In genomic region chr8:95141469-95142074, GRCm38 (mm10) we compare ENCODE assay signal across 8 mouse cellular contexts.
A peak's percentile ranks its signal among the peaks of the same experiment; 100 is the strongest.
DNase-seq lines count a peak whose midpoint lies in the region; ATAC-seq and TF ChIP-seq lines count a peak whose summit lies in the region.

No protein-coding gene starts in this region.

- intact Hi-C loops in left cerebral cortex, postnatal 36 days (cut with DNase I) = no loop called here

- ATAC-seq in embryonic facial prominence, embryonic 12.5 days (ENCODE audit: insufficient number of reproducible peaks, insufficient read depth, low FRiP score, low TSS enrichment) = no peak
- ATAC-seq in hindbrain, embryonic 16.5 days = no peak
- peak; percentile 16 for ATAC-seq in lung, postnatal 0 days
- ATAC-seq in stomach, embryonic 14.5 days (ENCODE audit: insufficient number of reproducible peaks, insufficient read depth, low FRiP score, low read depth) = peak; percentile 9

- H3K9ac ChIP-seq in embryonic facial prominence, embryonic 12.5 days = peak overlapping the region; percentile 72
- peak overlapping the region; percentile 95 for H3K9ac ChIP-seq in hindbrain, embryonic 16.5 days (ENCODE audit: low read depth, low read length)
- peak overlapping the region; percentile 76 for H3K9ac ChIP-seq in lung, postnatal 0 days (replicated peaks; ENCODE audit: low read depth)
- peak overlapping the region; percentile 72 for H3K9ac ChIP-seq in stomach, embryonic 14.5 days (replicated peaks; ENCODE audit: low read depth, low read length)

- H3K4me3 ChIP-seq in embryonic facial prominence, embryonic 12.5 days = peak overlapping the region; percentile 67
- H3K4me3 ChIP-seq in hindbrain, embryonic 16.5 days (ENCODE audit: low read length) = peak overlapping the region; percentile 79
- peak overlapping the region; percentile 63 for H3K4me3 ChIP-seq in lung, postnatal 0 days (ENCODE audit: low read depth, low read length)
- peak overlapping the region; percentile 64 for H3K4me3 ChIP-seq in stomach, embryonic 14.5 days (ENCODE audit: low read depth, low read length)

- peaks cover 14% of the 10 kb centered on the region for H3K27me3 ChIP-seq in embryonic facial prominence, embryonic 12.5 days
- H3K27me3 ChIP-seq in hindbrain, embryonic 16.5 days (replicated peaks; ENCODE audit: control insufficient read depth, insufficient read depth, low read length) = 0 out of 2 replicates have a peak, but pooled peaks cover 2% of the 10 kb centered on the region
- no peaks in the 10 kb centered on the region for H3K27me3 ChIP-seq in lung, postnatal 0 days (replicated peaks; ENCODE audit: insufficient read depth, low read length)
- no peaks in the 10 kb centered on the region; the same call in 1 of the 2 replicates for H3K27me3 ChIP-seq in stomach, embryonic 14.5 days (ENCODE audit: control insufficient read depth, insufficient read depth, low read length)

- peaks cover 38% of the 10 kb centered on the region for H3K4me1 ChIP-seq in embryonic facial prominence, embryonic 12.5 days
- peaks cover 46% of the 10 kb centered on the region for H3K4me1 ChIP-seq in hindbrain, embryonic 16.5 days (ENCODE audit: control insufficient read depth, insufficient read depth, low read depth, low read length)
- peaks cover 35% of the 10 kb centered on the region for H3K4me1 ChIP-seq in lung, postnatal 0 days (ENCODE audit: insufficient read depth, low read depth, low read length)
- H3K4me1 ChIP-seq in stomach, embryonic 14.5 days (ENCODE audit: control insufficient read depth, insufficient read depth, low read length) = peaks cover 48% of the 10 kb centered on the region

- TF ChIP-seq EP300 in lung, postnatal 0 days (IDR thresholded peaks at IDR 0.05) = no peak

- no peaks in the 10 kb centered on the region for H3K36me3 ChIP-seq in embryonic facial prominence, embryonic 12.5 days
- no peaks in the 10 kb centered on the region; the same call in 1 of the 2 replicates for H3K36me3 ChIP-seq in hindbrain, embryonic 16.5 days (ENCODE audit: control insufficient read depth, insufficient read depth, low read length)
- H3K36me3 ChIP-seq in lung, postnatal 0 days (ENCODE audit: insufficient read depth, low read length) = 0 out of 2 replicates have a peak, but pooled peaks cover 3% of the 10 kb centered on the region
- H3K36me3 ChIP-seq in stomach, embryonic 14.5 days (ENCODE audit: control insufficient read depth, insufficient read depth, low read length) = no peaks in the 10 kb centered on the region

- WGBS in embryonic facial prominence, embryonic 12.5 days = 2% methylated on average over 6 of the region's 6 CpGs
- WGBS in hindbrain, embryonic 16.5 days = 0% methylated on average over 6 of the region's 6 CpGs
- WGBS in lung, postnatal 0 days = 4% methylated on average over 6 of the region's 6 CpGs
- WGBS in stomach, embryonic 14.5 days = 5% methylated on average over 6 of the region's 6 CpGs

- no peaks in the 10 kb centered on the region for H3K9me3 ChIP-seq in embryonic facial prominence, embryonic 12.5 days
- H3K9me3 ChIP-seq in hindbrain, embryonic 16.5 days (ENCODE audit: control insufficient read depth, low read length) = no peaks in the 10 kb centered on the region
- H3K9me3 ChIP-seq in lung, postnatal 0 days (ENCODE audit: low read length) = no peaks in the 10 kb centered on the region
- H3K9me3 ChIP-seq in stomach, embryonic 14.5 days (ENCODE audit: control insufficient read depth, low read depth, low read length) = no peaks in the 10 kb centered on the region

- no peak for TF ChIP-seq CTCF in lung, postnatal 0 days (IDR thresholded peaks at IDR 0.05)

- DNase-seq in kidney, adult 11 months = peak; percentile 52
- DNase-seq in kidney, postnatal 25 days = no peak
- DNase-seq in lung, postnatal 0 days (ENCODE audit: low spot score) = peak; percentile 72
- no peak for DNase-seq in left cerebral cortex, postnatal 36 days (ENCODE audit: low spot score in 2 of 2)
- DNase-seq in adrenal gland, postnatal 36 days = no peak

- peak overlapping the region; percentile 95 for H3K4me2 ChIP-seq in embryonic facial prominence, embryonic 12.5 days (replicated peaks)
- H3K4me2 ChIP-seq in hindbrain, embryonic 16.5 days (ENCODE audit: low read length) = peak overlapping the region; percentile 79
- H3K4me2 ChIP-seq in lung, postnatal 0 days (replicated peaks; ENCODE audit: low read depth, low read length) = peak overlapping the region; percentile 99
- H3K4me2 ChIP-seq in stomach, embryonic 14.5 days (replicated peaks; ENCODE audit: low read depth, low read length) = peak overlapping the region; percentile 67

- peak overlapping the region; percentile 33; the same call in 1 of the 2 replicates for H3K27ac ChIP-seq in embryonic facial prominence, embryonic 12.5 days
- H3K27ac ChIP-seq in hindbrain, embryonic 16.5 days (ENCODE audit: low read depth, low read length) = peak overlapping the region; percentile 81; the same call in 1 of the 2 replicates
- peak overlapping the region; percentile 85 for H3K27ac ChIP-seq in lung, postnatal 0 days (ENCODE audit: low read length)
- peak overlapping the region; percentile 56; the same call in 1 of the 2 replicates for H3K27ac ChIP-seq in stomach, embryonic 14.5 days (ENCODE audit: low read length)

Comparison
In these comparisons a context has a peak if more than half of its experiments do, and no peak if none do; other contexts are left out.
1. DNase-seq: peak in kidney, adult 11 months (single experiment) and lung, postnatal 0 days (single experiment); none in kidney, postnatal 25 days (0 of 2), left cerebral cortex, postnatal 36 days (0 of 2) and adrenal gland, postnatal 36 days (0 of 2).
2. ATAC-seq: peak in lung, postnatal 0 days (single experiment) and stomach, embryonic 14.5 days (single experiment); none in embryonic facial prominence, embryonic 12.5 days (single experiment) and hindbrain, embryonic 16.5 days (single experiment).
3. H3K27ac ChIP-seq: peak in every context shown above with its lines; median percentile 85 in lung, postnatal 0 days; 81 in hindbrain, embryonic 16.5 days; 56 in stomach, embryonic 14.5 days; 33 in embryonic facial prominence, embryonic 12.5 days.
4. Peak in every context shown above with its lines, with median percentiles within 50 percentile points of each other: H3K4me2 ChIP-seq, H3K4me3 ChIP-seq and H3K9ac ChIP-seq.